Mouse (Mus musculus) stomach, embryonic 16.5 days (tissue): ENCODE results near the gene Adora3. TPM values are rescaled to one million over a fixed set of nuclear protein-coding genes. Genes with fewer than 3 reads are reported as not detected.
"Not testable (repeated sequence)": the region's sequence is repeated elsewhere in the genome, so short reads cannot be mapped to it uniquely, and the experiment has no call there.

Source experiments
- ATAC-seq: fragments of 200-750 bp; cut with Nextera tagmentation; 2 replicates; pipeline ENCODE4 v1.8.0; 2017; ENCODE audit warnings: moderate number of reproducible peaks, moderate TSS enrichment; ENCODE audit not compliant: insufficient read depth, low FRiP score
- H3K27ac ChIP-seq: fragments of 300-500 bp; sonication (generic); 2 replicates; pipeline ENCODE4 v1.5.1; 2014; ENCODE audit warnings: low read length
- H3K27me3 ChIP-seq: fragments of 300-500 bp; sonication (generic); 2 replicates; pipeline ENCODE4 v1.6.1; 2014; ENCODE audit warnings: low read length, control low read depth, mixed read lengths; ENCODE audit not compliant: control insufficient read depth, insufficient read depth
- H3K36me3 ChIP-seq: fragments of 300-500 bp; sonication (generic); 2 replicates; pipeline ENCODE4 v1.6.1; 2014; ENCODE audit warnings: low read length; ENCODE audit not compliant: control insufficient read depth, insufficient read depth
- H3K4me1 ChIP-seq: fragments of 300-500 bp; sonication (generic); 2 replicates; pipeline ENCODE4 v1.6.1; 2014; ENCODE audit warnings: low read length, control low read depth, mixed read lengths; ENCODE audit not compliant: control insufficient read depth, insufficient read depth
- H3K4me2 ChIP-seq: fragments of 300-500 bp; sonication (generic); 2 replicates; pipeline ENCODE4 v1.6.1; 2014; ENCODE audit warnings: low read depth, low read length, mixed read lengths
- H3K4me3 ChIP-seq: fragments of 300-500 bp; sonication (generic); replicated peaks from 2 replicates; pipeline ENCODE4 v1.5.1; 2014; ENCODE audit warnings: mild to moderate bottlenecking, low read length
- H3K9ac ChIP-seq: fragments of 300-500 bp; sonication (generic); 2 replicates; pipeline ENCODE4 v1.6.1; 2014; ENCODE audit warnings: low read length
- H3K9me3 ChIP-seq: fragments of 300-500 bp; sonication (generic); replicated peaks from 2 replicates; pipeline ENCODE4 v1.6.1; 2016; ENCODE audit warnings: low read length, control low read depth; ENCODE audit not compliant: control insufficient read depth
- WGBS: fragments of 180-500 bp; shearing (Covaris S2); extraction: QIAGEN DNeasy Blood & Tissue Kit; methylation state at CpG from one replicate; pipeline ENCODE4 v1.1.7; 2014; 5-methylcytosine and 5-hydroxymethylcytosine counted together
- polyA plus RNA-seq: library from polyadenylated mRNA; unstranded; fragments of >200 nt; fragmentation: Nextera tagmentation; extraction: Ambion mirVana; gene quantifications from 2 replicates; pipeline ENCODE4 v1.2.1, GENCODE M21; 2015

Gene Adora3
- polyA plus RNA-seq, 1 experiment from 2014 or later = 1.0 TPM

- Histone ChIP-seq H3K4me3 (no peak overlapping the region), H3K4me2 (no peak overlapping the region), H3K9me3 (no peaks in the 10 kb centered on the region), H3K36me3 (no peaks in the 10 kb centered on the region), H3K4me1 (no peaks in the 10 kb centered on the region), H3K9ac (no peak overlapping the region), H3K27me3 (no peaks in the 10 kb centered on the region), H3K27ac (no peak overlapping the region)
- WGBS = 90% methylated on average over 9 of the region's 9 CpGs
- ATAC-seq = no peak
Observed at GRCm38 (mm10) chr3:105904721-105905120, 34.1 kb downstream of the Adora3 start.

DNA sequence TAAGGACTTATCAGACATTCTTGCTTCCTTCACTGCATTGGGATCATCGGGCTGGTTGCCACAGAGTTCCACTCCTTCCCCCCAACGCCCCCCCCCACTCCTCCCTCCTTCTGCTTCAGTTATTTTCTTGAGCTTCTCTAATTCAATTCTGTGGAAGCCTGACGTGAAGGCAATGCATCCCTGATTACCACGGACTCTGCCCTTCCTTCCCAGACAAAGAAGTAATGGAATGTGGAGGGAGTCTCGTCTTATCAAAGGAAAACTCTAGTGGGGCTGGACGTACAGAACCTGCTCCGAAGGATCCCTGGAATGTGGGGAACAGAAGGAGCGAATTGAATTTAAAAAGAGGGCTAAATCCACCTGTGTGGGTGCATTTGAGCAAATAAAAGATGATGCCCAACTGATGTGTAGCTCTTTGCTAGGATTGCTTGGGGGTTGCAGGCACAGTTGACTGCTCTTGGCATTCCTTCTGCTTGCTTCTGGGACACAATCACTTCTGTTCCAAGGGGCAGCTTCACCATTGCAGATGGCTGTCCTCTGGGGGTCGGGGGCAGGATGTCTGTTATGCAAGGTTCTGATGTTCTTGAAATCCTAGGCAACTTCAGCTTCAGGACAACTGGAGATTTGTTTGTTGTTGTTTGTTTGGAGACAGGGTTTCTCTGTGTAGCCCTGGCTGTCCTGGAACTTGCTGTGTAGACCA is 37.4 kb downstream of the Adora3 start:
- Histone ChIP-seq H3K4me2 (no peak overlapping the region), H3K4me3 (no peak overlapping the region), H3K36me3 (no peaks in the 10 kb centered on the region), H3K27me3 (no peaks in the 10 kb centered on the region), H3K9ac (no peak overlapping the region), H3K27ac (no peak overlapping the region), H3K9me3 (no peaks in the 10 kb centered on the region), H3K4me1 (no peaks in the 10 kb centered on the region)
- WGBS = 46% methylated on average over 9 of the region's 9 CpGs
- ATAC-seq = no peak

- Histone ChIP-seq H3K36me3 (no peaks in the 10 kb centered on the region), H3K27ac (no peak overlapping the region), H3K9me3 (no peaks in the 10 kb centered on the region), H3K9ac (no peak overlapping the region), H3K27me3 (no peaks in the 10 kb centered on the region), H3K4me3 (no peak overlapping the region), H3K4me1 (peaks cover under 1% of the 10 kb centered on the region; the same call in 1 of the 2 replicates), H3K4me2 (no peak overlapping the region)
- no peak for ATAC-seq
- 86% methylated on average over 4 of the region's 4 CpGs for WGBS
Observed at GRCm38 (mm10) chr3:105908976-105909375, 38.3 kb downstream of the Adora3 start.

GRCm38 (mm10) chr3:105910519-105911190 is 40.0 kb downstream of the Adora3 start:
- H3K4me2 ChIP-seq = no peak overlapping the region
- no peaks in the 10 kb centered on the region for H3K36me3 ChIP-seq
- no peak overlapping the region for H3K27ac ChIP-seq
- ATAC-seq = no peak
- no peak overlapping the region for H3K4me3 ChIP-seq
- H3K9ac ChIP-seq = no peak overlapping the region
- H3K4me1 ChIP-seq = peaks cover 3% of the 10 kb centered on the region; the same call in 1 of the 2 replicates
- WGBS = 82% methylated on average over 11 of the region's 11 CpGs
- no peaks in the 10 kb centered on the region for H3K27me3 ChIP-seq
- no peaks in the 10 kb centered on the region for H3K9me3 ChIP-seq

- ATAC-seq = no peak
Observed at GRCm38 (mm10) chr3:105912097-105912880, 41.6 kb downstream of the Adora3 start.

DNA sequence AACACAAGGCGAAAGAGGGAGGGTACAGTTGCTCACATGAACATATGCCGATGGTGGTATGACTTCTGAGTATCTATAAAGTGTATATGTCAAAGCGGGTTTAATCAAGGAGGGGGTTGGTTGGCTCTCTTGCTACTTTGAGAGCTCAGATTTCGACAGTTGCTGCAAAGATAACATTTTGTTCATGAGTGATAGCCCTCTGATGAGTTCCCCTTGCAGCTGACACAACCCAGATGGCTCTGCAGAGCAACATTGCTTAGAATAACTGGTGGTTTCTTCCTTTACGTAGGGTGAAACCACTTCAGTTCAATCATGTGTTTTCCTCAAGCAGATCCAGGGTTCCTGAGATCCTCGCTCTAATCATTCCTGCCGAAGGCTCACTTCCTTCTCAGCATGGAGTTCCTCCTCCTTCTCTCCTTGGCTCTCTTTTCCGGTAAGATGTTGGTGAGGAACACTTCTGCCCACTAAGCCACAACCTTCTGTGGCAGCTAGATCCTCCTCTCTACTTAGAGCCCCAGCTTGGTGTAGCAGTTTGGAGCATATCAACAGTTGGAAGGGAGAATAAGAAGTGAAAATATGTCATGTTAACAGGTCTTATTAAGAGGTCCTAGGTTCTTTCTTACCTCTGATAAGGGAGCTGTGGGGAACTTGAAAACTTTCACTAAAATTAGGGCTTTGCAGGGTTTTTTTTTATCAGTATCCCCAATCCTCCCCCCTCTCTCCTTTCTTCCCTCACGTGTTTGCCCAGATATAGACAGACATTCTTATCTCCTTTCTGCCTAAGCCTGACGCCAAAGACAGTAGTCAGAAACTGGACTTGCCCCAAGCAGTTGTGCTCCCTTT is 43.4 kb downstream of the Adora3 start:
- no peaks in the 10 kb centered on the region for H3K9me3 ChIP-seq
- H3K4me2 ChIP-seq = 0 out of 2 replicates have a peak overlapping the region, but pooled peaks have one; percentile 9
- no peak overlapping the region for H3K4me3 ChIP-seq
- H3K4me1 ChIP-seq = peaks cover 3% of the 10 kb centered on the region; the same call in 1 of the 2 replicates
- no peak for ATAC-seq
- WGBS = 44% methylated on average over 10 of the region's 10 CpGs
- H3K27me3 ChIP-seq = no peaks in the 10 kb centered on the region
- H3K27ac ChIP-seq = peak overlapping the region; percentile 42; the same call in 1 of the 2 replicates
- no peaks in the 10 kb centered on the region for H3K36me3 ChIP-seq
- H3K9ac ChIP-seq = no peak overlapping the region

More at GRCm38 (mm10) chr3:105912097-105912880, 41.6 kb downstream of the Adora3 start:
- H3K4me2 ChIP-seq = no peak overlapping the region
- WGBS = 52% methylated on average over 9 of the region's 9 CpGs
- H3K36me3 ChIP-seq = no peaks in the 10 kb centered on the region
- no peak overlapping the region for H3K27ac ChIP-seq
- H3K9ac ChIP-seq = no peak overlapping the region
- no peak overlapping the region for H3K4me3 ChIP-seq
- no peaks in the 10 kb centered on the region for H3K9me3 ChIP-seq
- H3K27me3 ChIP-seq = no peaks in the 10 kb centered on the region
- H3K4me1 ChIP-seq = peaks cover 3% of the 10 kb centered on the region; the same call in 1 of the 2 replicates

DNA sequence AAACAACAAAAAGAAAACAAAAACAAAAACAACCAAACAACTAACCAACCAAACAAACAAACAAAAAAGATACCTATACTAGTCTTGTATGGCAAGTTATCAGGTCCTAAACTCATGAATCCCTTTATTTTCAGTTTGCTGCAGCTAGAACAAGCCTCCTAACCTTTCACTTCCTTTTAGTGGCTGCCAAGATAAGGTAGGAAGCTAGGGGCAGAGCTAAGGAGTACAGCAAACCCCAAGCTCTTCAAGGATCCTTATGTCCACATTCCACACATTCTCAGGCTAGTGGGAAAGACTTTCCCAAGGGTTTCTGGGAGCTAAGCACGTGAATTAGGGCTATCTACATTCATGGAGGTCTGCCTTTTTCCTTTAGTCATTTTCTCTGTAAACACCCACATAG is 44.6 kb downstream of the Adora3 start:
- peaks cover 3% of the 10 kb centered on the region; the same call in 1 of the 2 replicates for H3K4me1 ChIP-seq
- H3K9ac ChIP-seq = no peak overlapping the region
- no peak overlapping the region for H3K4me3 ChIP-seq
- ATAC-seq = no peak
- WGBS = 13% methylated on average over 1 of the region's 1 CpGs
- H3K27me3 ChIP-seq = no peaks in the 10 kb centered on the region
- no peaks in the 10 kb centered on the region for H3K9me3 ChIP-seq
- no peak overlapping the region for H3K4me2 ChIP-seq
- H3K36me3 ChIP-seq = no peaks in the 10 kb centered on the region
- H3K27ac ChIP-seq = no peak overlapping the region

DNA sequence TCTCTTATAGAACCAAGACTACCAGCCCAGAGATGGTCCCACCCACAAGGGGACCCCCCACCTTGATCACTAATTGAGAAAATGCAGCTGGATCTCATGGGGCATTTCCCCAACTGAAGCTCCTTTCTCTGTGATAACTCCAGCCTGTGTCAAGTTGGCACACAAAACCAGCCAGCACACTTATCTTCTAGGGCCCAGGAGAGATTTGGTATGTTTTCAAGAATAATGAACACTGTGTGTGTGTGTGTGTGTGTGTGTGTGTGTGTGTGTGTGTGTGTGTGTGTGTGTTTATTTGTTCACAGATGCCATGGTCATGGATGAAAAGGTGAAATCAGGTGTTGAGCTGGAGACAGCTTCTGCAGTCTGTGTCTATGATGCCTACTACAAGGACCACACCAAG is 45.8 kb downstream of the Adora3 start:
- H3K27me3 ChIP-seq, H3K9me3 ChIP-seq, H3K4me3 ChIP-seq, H3K4me1 ChIP-seq, H3K36me3 ChIP-seq, H3K27ac ChIP-seq, ATAC-seq, H3K9ac ChIP-seq, H3K4me2 ChIP-seq: not testable (repeated sequence)
